Mouse (Mus musculus) forebrain, postnatal 0 days (tissue): ENCODE data around the gene Pnrc1. TPM values are rescaled to one million over a fixed set of nuclear protein-coding genes. Genes with fewer than 3 reads are reported as not detected.

Experiments
- ATAC-seq: fragments of 200-750 bp; cut with Nextera tagmentation; 2 replicates; pipeline ENCODE4 v1.8.0; 2017; ENCODE audit warnings: mild to moderate bottlenecking, moderate library complexity
- DNase-seq: peaks from one replicate; pipeline ENCODE4 v3.0.0-alpha.2; 2015
- H3K27ac ChIP-seq: fragments of 300-500 bp; sonication (generic); 2 replicates; pipeline ENCODE4 v1.5.1; 2014; ENCODE audit warnings: low read depth, mild to moderate bottlenecking, antibody characterized with exemption, low read length, moderate library complexity, mixed read lengths
- H3K27me3 ChIP-seq: fragments of 300-500 bp; sonication (generic); 2 replicates; pipeline ENCODE4 v1.6.1; 2014; ENCODE audit warnings: mild to moderate bottlenecking, low read length, mixed read lengths; ENCODE audit not compliant: insufficient read depth
- H3K36me3 ChIP-seq: fragments of 300-500 bp; sonication (generic); 2 replicates; pipeline ENCODE4 v1.6.1; 2014; ENCODE audit warnings: mild to moderate bottlenecking, moderate library complexity; ENCODE audit not compliant: insufficient read depth
- H3K4me1 ChIP-seq: fragments of 300-500 bp; sonication (generic); 2 replicates; pipeline ENCODE4 v1.6.1; 2014; ENCODE audit warnings: antibody characterized with exemption; ENCODE audit not compliant: insufficient read depth
- H3K4me2 ChIP-seq: fragments of 300-500 bp; sonication (generic); 2 replicates; pipeline ENCODE4 v1.6.1; 2014; ENCODE audit warnings: low read depth, mild to moderate bottlenecking, moderate library complexity
- H3K4me3 ChIP-seq: fragments of 300-500 bp; sonication (generic); 2 replicates; pipeline ENCODE4 v1.5.1; 2014; ENCODE audit warnings: low read depth, low read length, mixed read lengths
- H3K9ac ChIP-seq: fragments of 300-500 bp; sonication (generic); 2 replicates; pipeline ENCODE4 v1.6.1; 2014; ENCODE audit warnings: mild to moderate bottlenecking
- H3K9me3 ChIP-seq: fragments of 300-500 bp; sonication (generic); 2 replicates; pipeline ENCODE4 v1.6.1; 2016; ENCODE audit warnings: low read length
- CTCF ChIP-seq: sonication (generic); IDR thresholded peaks from 2 replicates; pipeline ENCODE4 v1.5.1; 2016; ENCODE audit warnings: antibody characterized with exemption, control low read depth, low read depth
- WGBS: fragments of 180-500 bp; shearing (Covaris S2); extraction: QIAGEN DNeasy Blood & Tissue Kit; methylation state at CpG from one replicate; pipeline ENCODE4 v1.1.7; 2014; 5-methylcytosine and 5-hydroxymethylcytosine counted together
- polyA plus RNA-seq: library from polyadenylated mRNA; unstranded; fragments of >200 nt; fragmentation: Nextera tagmentation; extraction: Ambion mirVana; gene quantifications from 2 replicates; pipeline ENCODE4 v1.2.1, GENCODE M21; 2015
- total RNA-seq: library from RNA; depleted of rRNA; stranded (reverse); fragments of >200 nt; gene quantifications from 2 replicates; pipeline ENCODE4 v1.2.3, GENCODE M21; 2014

Gene Pnrc1
- total and polyA plus RNA-seq, 2 experiments from 2014 or later = 55.1 to 112 TPM

- no peaks in the 10 kb centered on the region for H3K4me1 ChIP-seq
- no peak overlapping the region for H3K4me3 ChIP-seq
- ATAC-seq (no peak), DNase-seq (no peak)
- no peaks in the 10 kb centered on the region for H3K9me3 ChIP-seq
- no peak overlapping the region for H3K27ac ChIP-seq
- H3K4me2 ChIP-seq = no peak overlapping the region
- no peak overlapping the region for H3K9ac ChIP-seq
- H3K27me3 ChIP-seq = no peaks in the 10 kb centered on the region
- no peaks in the 10 kb centered on the region for H3K36me3 ChIP-seq
- TF ChIP-seq CTCF = no peak
- WGBS = 88% methylated on average over 11 of the region's 11 CpGs
Observed at GRCm38 (mm10) chr4:33264979-33265726, 24.8 kb downstream of the Pnrc1 start.

GRCm38 (mm10) chr4:33262897-33263296 is 27.1 kb downstream of the Pnrc1 start:
- H3K4me1 ChIP-seq = no peaks in the 10 kb centered on the region
- H3K9me3 ChIP-seq = no peaks in the 10 kb centered on the region
- TF ChIP-seq CTCF = no peak
- no peak overlapping the region for H3K9ac ChIP-seq
- DNase-seq (no peak), ATAC-seq (no peak)
- 65% methylated on average over 1 of the region's 1 CpGs for WGBS
- H3K4me3 ChIP-seq = no peak overlapping the region
- no peak overlapping the region for H3K27ac ChIP-seq
- H3K27me3 ChIP-seq = no peaks in the 10 kb centered on the region
- H3K36me3 ChIP-seq = no peaks in the 10 kb centered on the region
- no peak overlapping the region for H3K4me2 ChIP-seq

GRCm38 (mm10) chr4:33261311-33261753 is 28.6 kb downstream of the Pnrc1 start:
- no peaks in the 10 kb centered on the region for H3K36me3 ChIP-seq
- H3K27ac ChIP-seq = no peak overlapping the region
- WGBS = 31% methylated on average over 7 of the region's 7 CpGs
- H3K4me2 ChIP-seq = no peak overlapping the region
- TF ChIP-seq CTCF = no peak
- peak; percentile 84 for ATAC-seq
- no peaks in the 10 kb centered on the region for H3K9me3 ChIP-seq
- no peak overlapping the region for H3K4me3 ChIP-seq
- no peak overlapping the region for H3K9ac ChIP-seq
- H3K27me3 ChIP-seq = no peaks in the 10 kb centered on the region
- peak; percentile 51 for DNase-seq
- no peaks in the 10 kb centered on the region for H3K4me1 ChIP-seq

GRCm38 (mm10) chr4:33260311-33260710 is 29.7 kb downstream of the Pnrc1 start:
- Histone ChIP-seq H3K4me1 (no peaks in the 10 kb centered on the region), H3K9me3 (no peaks in the 10 kb centered on the region), H3K27ac (no peak overlapping the region), H3K4me2 (no peak overlapping the region), H3K27me3 (no peaks in the 10 kb centered on the region), H3K4me3 (no peak overlapping the region), H3K9ac (no peak overlapping the region), H3K36me3 (no peaks in the 10 kb centered on the region)
- no peak for TF ChIP-seq CTCF
- DNase-seq (no peak), ATAC-seq (no peak)

GRCm38 (mm10) chr4:33257263-33257964 is 32.5 kb downstream of the Pnrc1 start:
- Histone ChIP-seq H3K4me2 (no peak overlapping the region), H3K36me3 (no peaks in the 10 kb centered on the region), H3K4me1 (no peaks in the 10 kb centered on the region), H3K4me3 (no peak overlapping the region), H3K9me3 (no peaks in the 10 kb centered on the region), H3K27me3 (no peaks in the 10 kb centered on the region), H3K9ac (no peak overlapping the region), H3K27ac (no peak overlapping the region)
- no peak for TF ChIP-seq CTCF
- DNase-seq (no peak), ATAC-seq (no peak)
- 84% methylated on average over 11 of the region's 11 CpGs for WGBS

GRCm38 (mm10) chr4:33254706-33255105 is 35.3 kb downstream of the Pnrc1 start:
- WGBS = 65% methylated on average over 4 of the region's 4 CpGs
- Histone ChIP-seq H3K27ac (no peak overlapping the region), H3K4me1 (no peaks in the 10 kb centered on the region), H3K27me3 (no peaks in the 10 kb centered on the region), H3K9ac (no peak overlapping the region), H3K4me2 (no peak overlapping the region), H3K9me3 (no peaks in the 10 kb centered on the region), H3K36me3 (no peaks in the 10 kb centered on the region), H3K4me3 (no peak overlapping the region)
- no peak for TF ChIP-seq CTCF
- DNase-seq (no peak), ATAC-seq (no peak)

DNA sequence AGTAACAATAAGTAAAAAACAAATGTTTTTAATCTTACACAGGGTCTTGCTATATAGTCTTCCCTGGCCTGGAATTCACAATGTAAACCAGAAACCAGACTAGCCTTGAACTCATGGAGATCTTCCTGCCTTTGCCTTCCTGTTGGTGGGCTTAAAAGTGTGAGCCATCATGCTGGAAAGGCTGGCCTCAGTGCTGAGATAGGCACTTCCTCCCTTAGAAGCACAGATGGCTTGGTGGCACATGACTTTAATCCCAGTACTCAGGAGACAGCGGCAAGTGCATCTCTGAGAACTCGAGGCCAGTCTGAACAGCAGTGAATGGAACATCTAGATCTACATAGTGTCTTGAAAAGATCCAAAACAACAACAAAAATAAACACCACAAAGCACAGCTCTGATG is 39.1 kb downstream of the Pnrc1 start:
- Histone ChIP-seq H3K27ac (no peak overlapping the region), H3K9ac (no peak overlapping the region), H3K4me1 (peaks cover 5% of the 10 kb centered on the region; the same call in 1 of the 2 replicates), H3K4me3 (no peak overlapping the region), H3K4me2 (no peak overlapping the region), H3K9me3 (no peaks in the 10 kb centered on the region), H3K27me3 (no peaks in the 10 kb centered on the region), H3K36me3 (peaks cover 1% of the 10 kb centered on the region; the same call in 1 of the 2 replicates)
- ATAC-seq (no peak), DNase-seq (no peak)
- no peak for TF ChIP-seq CTCF
- WGBS = 89% methylated on average over 2 of the region's 2 CpGs
